Mouse (Mus musculus): ENCODE results near the gene Thsd4.
"Not testable (repeated sequence)": the region's sequence is repeated elsewhere in the genome, so short reads cannot be mapped to it uniquely, and the experiment has no call there.

Thsd4 gene

DNA sequence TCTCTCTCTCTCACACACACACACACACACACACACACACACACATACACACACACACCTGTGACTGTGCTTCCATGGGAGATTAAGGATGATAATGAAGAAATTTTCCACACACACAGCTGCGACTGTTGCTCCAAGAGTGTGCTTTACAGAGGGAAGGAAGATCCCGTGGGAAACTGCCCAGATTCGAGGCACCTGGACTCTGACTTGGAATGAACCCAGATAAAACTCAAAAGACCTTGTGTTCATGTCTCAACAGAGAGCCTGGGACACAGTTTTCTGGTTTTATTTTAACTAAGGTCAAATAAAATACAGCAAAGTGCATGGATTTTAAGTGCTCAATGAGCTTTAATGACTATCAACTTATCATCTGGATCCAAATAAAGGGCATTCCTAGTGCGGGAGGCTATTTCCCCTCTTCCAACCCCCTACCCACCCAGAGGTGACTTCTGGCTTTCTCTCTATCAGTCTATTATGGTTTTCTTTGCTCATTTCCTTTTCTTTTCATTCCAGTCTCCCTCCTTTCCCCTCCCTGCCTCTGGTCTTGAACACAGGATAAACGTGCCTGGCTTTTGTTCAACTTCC lies 579.3 kb downstream of the Thsd4 start:
- no peak for DNase-seq (ENCODE audit: low spot score)

DNA sequence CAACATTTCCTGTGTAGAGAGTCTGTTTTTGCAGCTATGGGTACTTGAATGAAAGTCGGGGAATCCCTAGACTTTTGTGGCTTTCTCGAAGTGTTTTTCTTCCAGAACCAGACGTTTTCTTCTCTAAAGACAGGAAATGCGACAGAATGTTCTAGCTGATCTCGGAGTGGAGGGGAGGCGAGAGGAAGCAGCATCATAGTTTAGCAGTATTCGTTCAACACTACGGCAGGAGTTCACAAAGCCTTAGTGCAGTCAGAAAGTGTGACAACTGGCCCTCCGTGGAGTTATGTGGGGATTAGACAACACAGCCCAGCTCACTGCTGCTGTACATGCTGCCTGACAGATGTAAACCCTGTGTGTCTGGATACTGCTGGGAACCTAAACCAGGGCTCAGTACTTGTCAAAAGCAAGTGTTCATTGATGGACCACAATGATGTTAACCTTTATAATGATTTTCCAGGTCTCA lies 579.9 kb downstream of the Thsd4 start:
- DNase-seq (ENCODE audit: low spot score) = peak; percentile 16

DNA sequence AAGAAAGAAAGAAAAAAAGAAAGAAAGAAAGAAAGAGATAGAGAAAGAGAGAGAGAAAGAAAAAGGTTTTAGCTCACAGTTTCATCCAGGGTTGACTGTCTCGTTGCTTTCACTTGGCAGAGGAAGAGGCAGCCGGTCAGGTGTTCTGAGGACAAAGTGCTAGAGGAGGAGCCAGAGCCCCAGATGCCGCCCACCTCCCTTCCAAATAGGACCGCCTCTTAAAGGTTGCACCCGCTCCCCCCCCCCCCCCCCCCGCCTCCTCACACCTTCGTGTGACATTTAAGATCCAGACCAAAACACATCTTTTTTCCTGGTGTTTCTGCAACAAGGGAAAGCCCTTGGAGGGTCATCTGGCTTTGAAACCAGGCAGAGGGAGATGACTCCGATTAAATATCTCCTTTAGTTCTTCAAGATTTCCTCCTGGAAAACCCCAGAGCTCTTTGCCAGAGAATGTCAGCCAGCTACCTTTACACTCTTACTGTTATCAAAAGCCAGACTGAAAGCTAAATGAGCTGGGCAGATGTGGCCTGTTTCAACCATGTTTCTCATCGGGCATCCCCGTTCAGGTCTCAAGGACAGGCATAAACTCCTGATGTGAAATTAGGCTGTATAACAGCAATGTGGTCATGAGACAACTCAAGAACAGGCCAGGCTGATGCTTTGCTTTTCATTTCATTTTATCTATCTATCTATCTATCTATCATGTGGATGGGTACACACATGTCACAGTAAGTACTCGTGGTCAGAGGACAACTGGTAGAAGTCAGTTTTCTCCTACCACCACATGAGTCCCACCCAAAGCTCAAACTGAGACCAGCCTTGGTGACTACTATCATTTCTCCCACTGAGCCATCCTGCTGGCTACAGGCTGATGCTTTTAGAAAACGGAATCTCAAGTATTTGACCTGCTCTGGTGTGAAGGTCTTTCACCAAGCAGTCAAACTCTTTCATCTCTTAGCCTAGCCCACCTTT lies 580.6 kb downstream of the Thsd4 start:
- DNase-seq (ENCODE audit: low spot score) = peak; percentile 14

GRCm38 (mm10) chr9:59939691-59940090 lies 582.2 kb downstream of the Thsd4 start:
- no peak for DNase-seq (ENCODE audit: low spot score)

DNA sequence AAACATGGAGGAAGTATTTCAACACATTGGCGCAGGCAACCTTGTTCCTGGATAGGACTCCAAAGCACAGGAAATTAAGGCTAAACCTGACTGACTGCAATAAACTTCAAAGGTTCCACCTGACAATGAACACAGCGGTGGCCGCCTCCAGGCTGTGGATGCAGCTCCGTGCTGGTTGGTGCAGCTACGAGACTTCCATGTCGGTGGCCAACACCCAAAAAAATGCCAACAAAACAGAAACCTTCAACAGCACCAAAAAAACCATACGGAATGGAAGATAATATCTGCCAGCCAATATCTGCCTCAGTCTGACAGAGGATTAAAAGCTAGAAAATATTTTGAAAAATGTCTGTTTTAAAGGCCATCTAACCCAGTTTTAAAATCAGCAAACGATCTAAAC lies 583.3 kb downstream of the Thsd4 start:
- no peak for DNase-seq (ENCODE audit: low spot score)

- not testable (repeated sequence) for DNase-seq (ENCODE audit: low spot score)
Measured at GRCm38 (mm10) chr9:59935866-59936265, 586.0 kb downstream of the Thsd4 start.

DNA sequence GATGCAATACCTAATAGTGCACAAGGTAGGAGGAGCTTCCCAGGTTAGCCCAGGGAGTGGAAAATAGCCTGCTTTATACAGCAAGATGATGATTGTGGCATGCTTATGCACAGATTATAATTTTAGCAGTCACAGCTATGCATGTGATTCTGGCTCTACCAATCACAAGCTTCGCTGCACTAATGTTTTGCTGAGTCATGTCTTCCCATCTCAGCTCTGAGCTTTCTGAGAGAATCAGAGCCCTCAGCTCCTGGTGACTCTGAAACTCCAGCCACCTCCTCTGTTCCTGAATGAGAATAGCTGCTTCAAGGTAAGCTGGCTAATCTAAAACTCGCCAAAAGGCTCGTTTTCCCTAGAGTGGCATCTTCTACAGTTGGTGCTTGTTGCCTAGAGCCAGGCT lies 591.6 kb downstream of the Thsd4 start:
- no peak for DNase-seq (ENCODE audit: low spot score)

Measured in embryo, embryonic 10.5 days (tissue).